Mouse (Mus musculus) stomach, postnatal 0 days (tissue): ENCODE measurements at regions not wholly inside any gene's neighbourhood (a gene's known extent, or its start where the extent isn't known, plus 50 kb on each side); places are given as distances from the start of the nearest gene placed in this dataset.
A peak's percentile ranks its signal among the peaks of the same experiment; 100 is the strongest.

ENCODE experiments used
- ATAC-seq: fragments of 200-750 bp; cut with Nextera tagmentation; 2 replicates; pipeline ENCODE4 v1.8.0; 2017; ENCODE audit not compliant: low FRiP score, low TSS enrichment
- DNase-seq: peaks from one replicate; pipeline ENCODE4 v3.0.0-alpha.2; 2016; ENCODE audit warnings: low spot score
- H3K27ac ChIP-seq: fragments of 300-500 bp; sonication (generic); replicated peaks from 2 replicates; pipeline ENCODE4 v1.5.1; 2014; ENCODE audit warnings: mild to moderate bottlenecking, control low read depth
- H3K27me3 ChIP-seq: fragments of 300-500 bp; sonication (generic); 2 replicates; pipeline ENCODE4 v1.6.1; 2014; ENCODE audit warnings: low read length; ENCODE audit not compliant: control insufficient read depth, insufficient read depth
- H3K36me3 ChIP-seq: fragments of 300-500 bp; sonication (generic); 2 replicates; pipeline ENCODE4 v1.6.1; 2014; ENCODE audit warnings: low read length, mixed read lengths; ENCODE audit not compliant: control insufficient read depth, insufficient read depth
- H3K4me1 ChIP-seq: fragments of 300-500 bp; sonication (generic); replicated peaks from 2 replicates; pipeline ENCODE4 v1.6.1; 2014; ENCODE audit warnings: antibody characterized with exemption; ENCODE audit not compliant: control insufficient read depth, insufficient read depth
- H3K4me2 ChIP-seq: fragments of 300-500 bp; sonication (generic); replicated peaks from 2 replicates; pipeline ENCODE4 v1.6.1; 2014; ENCODE audit warnings: low read depth, mild to moderate bottlenecking, control low read depth, moderate library complexity
- H3K4me3 ChIP-seq: fragments of 300-500 bp; sonication (generic); 2 replicates; pipeline ENCODE4 v1.5.1; 2014; ENCODE audit warnings: low read depth, low read length, control low read depth
- H3K9ac ChIP-seq: fragments of 300-500 bp; sonication (generic); 2 replicates; pipeline ENCODE4 v1.6.1; 2014; ENCODE audit warnings: mild to moderate bottlenecking, low read length, control low read depth, mixed read lengths
- H3K9me3 ChIP-seq: fragments of 300-500 bp; sonication (generic); 2 replicates; pipeline ENCODE4 v1.6.1; 2016; ENCODE audit warnings: low read length; ENCODE audit not compliant: control insufficient read depth
- CTCF ChIP-seq: IDR thresholded peaks from 2 replicates; pipeline ENCODE4 v1.5.1; 2016; ENCODE audit warnings: antibody characterized with exemption, low read depth, mild to moderate bottlenecking, moderate library complexity
- EP300 ChIP-seq: optimal IDR thresholded peaks from 2 replicates; pipeline ENCODE3; 2016; ENCODE audit warnings: antibody characterized with exemption
- WGBS: fragments of 180-500 bp; shearing (Covaris S2); extraction: QIAGEN DNeasy Blood & Tissue Kit; methylation state at CpG from one replicate; pipeline ENCODE4 v1.1.7; 2014; 5-methylcytosine and 5-hydroxymethylcytosine counted together

GRCm38 (mm10) chr12:51009644-51010043 lies 338.2 kb upstream of the G2e3 start:
- Histone ChIP-seq H3K4me1 (no peaks in the 10 kb centered on the region), H3K27me3 (no peaks in the 10 kb centered on the region), H3K36me3 (no peaks in the 10 kb centered on the region), H3K9ac (no peak overlapping the region), H3K4me2 (no peak overlapping the region), H3K4me3 (no peak overlapping the region), H3K9me3 (no peaks in the 10 kb centered on the region), H3K27ac (no peak overlapping the region)
- TF ChIP-seq EP300, result no peak
- TF ChIP-seq CTCF, result no peak
- 91% methylated on average over 4 of the region's 4 CpGs for WGBS
- ATAC-seq, result no peak
- no peak for DNase-seq

- ATAC-seq, result no peak
- Histone ChIP-seq H3K27me3 (no peaks in the 10 kb centered on the region), H3K4me1 (no peaks in the 10 kb centered on the region), H3K36me3 (no peaks in the 10 kb centered on the region), H3K27ac (no peak overlapping the region), H3K9me3 (no peaks in the 10 kb centered on the region), H3K4me2 (no peak overlapping the region), H3K9ac (no peak overlapping the region), H3K4me3 (no peak overlapping the region)
- 50% methylated on average over 12 of the region's 12 CpGs for WGBS
- no peak for TF ChIP-seq EP300
- no peak for TF ChIP-seq CTCF
- DNase-seq, result no peak
These were observed 345.9 kb upstream of the G2e3 start for GRCm38 (mm10) chr12:51001722-51002592.

GRCm38 (mm10) chr12:51001096-51001495 lies 346.8 kb upstream of the G2e3 start:
- H3K9ac ChIP-seq, result no peak overlapping the region
- DNase-seq (no peak), ATAC-seq (no peak)
- no peaks in the 10 kb centered on the region for H3K9me3 ChIP-seq
- no peak overlapping the region for H3K4me3 ChIP-seq
- no peak overlapping the region for H3K4me2 ChIP-seq
- 45% methylated on average over 4 of the region's 4 CpGs for WGBS
- no peaks in the 10 kb centered on the region for H3K4me1 ChIP-seq
- no peak overlapping the region for H3K27ac ChIP-seq
- no peaks in the 10 kb centered on the region for H3K27me3 ChIP-seq
- TF ChIP-seq EP300, result no peak
- TF ChIP-seq CTCF, result no peak
- no peaks in the 10 kb centered on the region for H3K36me3 ChIP-seq

- no peak overlapping the region for H3K4me3 ChIP-seq
- no peaks in the 10 kb centered on the region for H3K4me1 ChIP-seq
- H3K9me3 ChIP-seq, result no peaks in the 10 kb centered on the region
- H3K4me2 ChIP-seq, result no peak overlapping the region
- H3K9ac ChIP-seq, result no peak overlapping the region
- 0 out of 2 replicates have a peak overlapping the region, but pooled peaks have one; percentile 5 for H3K27ac ChIP-seq
- H3K36me3 ChIP-seq, result no peaks in the 10 kb centered on the region
- 41% methylated on average over 18 of the region's 18 CpGs for WGBS
- TF ChIP-seq CTCF, result no peak
- no peak for TF ChIP-seq EP300
- ATAC-seq, result no peak
- no peaks in the 10 kb centered on the region for H3K27me3 ChIP-seq
- DNase-seq, result no peak
These were observed 347.4 kb upstream of the G2e3 start for GRCm38 (mm10) chr12:51000281-51001075.

- WGBS, result 24% methylated on average over 20 of the region's 20 CpGs
- peak; percentile 84 for DNase-seq
These were observed 348.3 kb upstream of the G2e3 start for GRCm38 (mm10) chr12:50999295-51000237.

More at GRCm38 (mm10) chr12:50999295-51000237, 348.3 kb upstream of the G2e3 start:
- TF ChIP-seq EP300 (no peak), CTCF (peak; percentile 93)
- H3K27me3 ChIP-seq, result no peaks in the 10 kb centered on the region
- H3K4me2 ChIP-seq, result no peak overlapping the region; the same call in 1 of the 2 replicates
- H3K9me3 ChIP-seq, result no peaks in the 10 kb centered on the region
- H3K9ac ChIP-seq, result no peak overlapping the region
- H3K27ac ChIP-seq, result no peak overlapping the region
- no peaks in the 10 kb centered on the region for H3K4me1 ChIP-seq
- H3K36me3 ChIP-seq, result no peaks in the 10 kb centered on the region
- ATAC-seq, result peak; percentile 92
- H3K4me3 ChIP-seq, result no peak overlapping the region
